Mouse (Mus musculus) cerebellum, adult 11 months (tissue): ENCODE results near the gene Tarbp1.
"Not testable (repeated sequence)": the region's sequence is repeated elsewhere in the genome, so short reads cannot be mapped to it uniquely, and the experiment has no call there.

Experiments
- DNase-seq: peaks from one replicate; pipeline ENCODE4 v3.0.0; 2022

Gene Tarbp1

GRCm38 (mm10) chr8:126482938-126483337, 8.1 kb upstream of the Tarbp1 start:
- peak; percentile 64 for DNase-seq

GRCm38 (mm10) chr8:126482348-126482720, 7.5 kb upstream of the Tarbp1 start:
- DNase-seq: no peak

- peak; percentile 42 for DNase-seq
Observed at GRCm38 (mm10) chr8:126481494-126482347, 6.9 kb upstream of the Tarbp1 start.

GRCm38 (mm10) chr8:126480366-126480765, 5.5 kb upstream of the Tarbp1 start:
- no peak for DNase-seq

GRCm38 (mm10) chr8:126478714-126479113, 3.8 kb upstream of the Tarbp1 start:
- no peak for DNase-seq

GRCm38 (mm10) chr8:126476151-126476855, 1.4 kb upstream of the Tarbp1 start:
- not testable (repeated sequence) for DNase-seq

- not testable (repeated sequence) for DNase-seq
Observed at GRCm38 (mm10) chr8:126475738-126476137, 873 bp upstream of the Tarbp1 start.

GRCm38 (mm10) chr8:126473802-126474298, 1.0 kb downstream of the Tarbp1 start:
- no peak for DNase-seq

GRCm38 (mm10) chr8:126464071-126464470, 10.8 kb downstream of the Tarbp1 start:
- no peak for DNase-seq

- DNase-seq: no peak
Observed at GRCm38 (mm10) chr8:126461735-126462134, 13.1 kb downstream of the Tarbp1 start.

- DNase-seq: peak; percentile 20
Observed at GRCm38 (mm10) chr8:126460274-126460673, 14.6 kb downstream of the Tarbp1 start.

- no peak for DNase-seq
Observed at GRCm38 (mm10) chr8:126455383-126455782, 19.5 kb downstream of the Tarbp1 start.

- DNase-seq: no peak
Observed at GRCm38 (mm10) chr8:126451158-126451557, 23.7 kb downstream of the Tarbp1 start.

- DNase-seq: no peak
Observed at GRCm38 (mm10) chr8:126438937-126439336, 35.9 kb downstream of the Tarbp1 start.

GRCm38 (mm10) chr8:126433827-126434226, 41.0 kb downstream of the Tarbp1 start:
- DNase-seq: no peak

GRCm38 (mm10) chr8:126429635-126430034, 45.2 kb downstream of the Tarbp1 start:
- no peak for DNase-seq

GRCm38 (mm10) chr8:126424946-126425345, 49.9 kb downstream of the Tarbp1 start:
- DNase-seq: no peak

GRCm38 (mm10) chr8:126424163-126424562, 50.7 kb downstream of the Tarbp1 start:
- no peak for DNase-seq

- DNase-seq: no peak
Observed at GRCm38 (mm10) chr8:126422920-126423300, 52.0 kb downstream of the Tarbp1 start.

GRCm38 (mm10) chr8:126422174-126422919, 52.5 kb downstream of the Tarbp1 start, which contains the start of gene Coa6:
TSS of gene Coa6 (plus strand) at chr8:126422515.
- peak; percentile 98 for DNase-seq

GRCm38 (mm10) chr8:126420834-126421233, 54.0 kb downstream of the Tarbp1 start:
- DNase-seq: no peak

- no peak for DNase-seq
Observed at GRCm38 (mm10) chr8:126405030-126405429, 69.8 kb downstream of the Tarbp1 start.

- not testable (repeated sequence) for DNase-seq
Observed at GRCm38 (mm10) chr8:126404550-126404949, 70.3 kb downstream of the Tarbp1 start.
